ENCODE assay signal across 7 mouse cellular contexts in the genomic region with DNA sequence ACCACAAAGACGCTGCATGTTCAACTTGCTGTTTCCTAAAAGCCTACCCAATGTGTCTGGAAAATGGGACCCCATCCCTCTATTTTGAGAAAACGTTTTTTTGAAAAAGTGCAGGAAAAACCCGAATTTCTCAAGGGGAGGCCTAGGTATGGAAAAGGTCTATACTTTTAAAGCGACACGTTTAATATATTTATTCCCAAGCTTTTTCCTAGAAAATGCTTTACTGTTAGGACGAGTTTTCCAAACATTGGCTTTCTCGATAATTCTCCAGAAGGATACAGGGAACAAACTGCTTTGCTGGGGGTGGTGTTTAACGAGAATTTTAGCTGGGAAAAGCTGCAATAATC. TPM values are rescaled to one million over a fixed set of nuclear protein-coding genes. Genes with fewer than 3 reads are reported as not detected.
DNase-seq lines count a peak whose midpoint lies in the region; ATAC-seq and TF ChIP-seq lines count a peak whose summit lies in the region.

No protein-coding gene starts in this region.

- whole genome bisulfite sequencing in kidney, embryonic 16.5 days, result 24% methylated on average over 8 of the region's 8 CpGs
- WGBS in hindbrain, embryonic 14.5 days, result 15% methylated on average over 8 of the region's 8 CpGs

- ATAC-seq in kidney, embryonic 16.5 days (ENCODE audit: low FRiP score, low TSS enrichment), result no peak
- no peak for ATAC-seq in hindbrain, embryonic 14.5 days (ENCODE audit: low FRiP score)
- ATAC-seq in erythroblast, adult 5-6 weeks (replicated peaks; ENCODE audit: low FRiP score, poor library complexity, severe bottlenecking), result no peak

- peaks cover 19% of the 10 kb centered on the region for H3K4me1 ChIP-seq in kidney, embryonic 16.5 days (ENCODE audit: insufficient read depth, low read length)
- peaks cover 31% of the 10 kb centered on the region for H3K4me1 ChIP-seq in bone marrow macrophage, adult 2 months (ENCODE audit: control insufficient read depth, insufficient read depth, low read length)
- H3K4me1 ChIP-seq in hindbrain, embryonic 14.5 days (replicated peaks; ENCODE audit: control insufficient read depth, insufficient read depth, low read length), result no peaks in the 10 kb centered on the region; the same call in none of the 2 replicates

- DNase-seq in kidney, adult 8-10 months, result no peak
- DNase-seq in hindbrain, embryonic 14.5 days (ENCODE audit: low spot score), result peak; percentile 26
- no peak for DNase-seq in spleen, postnatal 10 days (ENCODE audit: low spot score in 2 of 2)

- TF ChIP-seq POLR2A in bone marrow macrophage, adult 2 months (IDR thresholded peaks at IDR 0.05; ENCODE audit: borderline replicate concordance, low read depth, low read length), result no peak
- TF ChIP-seq POLR2A in myocyte (IDR thresholded peaks at IDR 0.05; ENCODE audit: insufficient read length, low read depth), result no peak

- no peak for TF ChIP-seq CTCF in bone marrow macrophage, adult 2 months (IDR thresholded peaks at IDR 0.05; ENCODE audit: low read depth, low read length)

- peak overlapping the region; percentile 37 for H3K4me3 ChIP-seq in kidney, embryonic 16.5 days (ENCODE audit: low read length)
- peak overlapping the region; percentile 49 for H3K4me3 ChIP-seq in bone marrow macrophage, adult 2 months (ENCODE audit: insufficient read depth, low read length)
- no peak overlapping the region for H3K4me3 ChIP-seq in hindbrain, embryonic 14.5 days (replicated peaks; ENCODE audit: low read length)
- peak overlapping the region; percentile 13 for H3K4me3 ChIP-seq in myocyte

- H3K4me2 ChIP-seq in kidney, embryonic 16.5 days (replicated peaks; ENCODE audit: low read depth, low read length), result peak overlapping the region; percentile 59
- H3K4me2 ChIP-seq in hindbrain, embryonic 14.5 days (replicated peaks), result peak overlapping the region; percentile 49
- H3K4me2 ChIP-seq in myocyte (ENCODE audit: low read depth), result peak overlapping the region; percentile 66

- peaks cover 10% of the 10 kb centered on the region for H3K79me2 ChIP-seq in myocyte (ENCODE audit: control insufficient read depth, insufficient read depth)

- H3K36me3 ChIP-seq in kidney, embryonic 16.5 days (ENCODE audit: insufficient read depth, low read length), result no peaks in the 10 kb centered on the region
- no peaks in the 10 kb centered on the region for H3K36me3 ChIP-seq in hindbrain, embryonic 14.5 days (replicated peaks; ENCODE audit: control insufficient read depth, insufficient read depth)
- H3K36me3 ChIP-seq in myocyte (ENCODE audit: control insufficient read depth, insufficient read depth), result no peaks in the 10 kb centered on the region

- no peak overlapping the region; the same call in 1 of the 2 replicates for H3K27ac ChIP-seq in kidney, embryonic 16.5 days (ENCODE audit: low read length)
- H3K27ac ChIP-seq in bone marrow macrophage, adult 2 months (ENCODE audit: insufficient read depth, low read depth, low read length), result no peak overlapping the region
- H3K27ac ChIP-seq in hindbrain, embryonic 14.5 days, result no peak overlapping the region; the same call in 1 of the 2 replicates

- H3ac ChIP-seq in myocyte (ENCODE audit: control insufficient read depth, insufficient read length), result no peak overlapping the region

- peak overlapping the region; percentile 62; the same call in 1 of the 2 replicates for H3K9ac ChIP-seq in kidney, embryonic 16.5 days (replicated peaks; ENCODE audit: low read length)
- no peak overlapping the region for H3K9ac ChIP-seq in hindbrain, embryonic 14.5 days

- H3K9me3 ChIP-seq in kidney, embryonic 16.5 days (ENCODE audit: low read length), result no peaks in the 10 kb centered on the region
- no peaks in the 10 kb centered on the region for H3K9me3 ChIP-seq in hindbrain, embryonic 14.5 days (ENCODE audit: control insufficient read depth, low read length)

- H3K27me3 ChIP-seq in kidney, embryonic 16.5 days (ENCODE audit: insufficient read depth, low read length), result peaks cover 34% of the 10 kb centered on the region
- H3K27me3 ChIP-seq in hindbrain, embryonic 14.5 days (ENCODE audit: control insufficient read depth, insufficient read depth, low read length), result peaks cover 73% of the 10 kb centered on the region
- no peaks in the 10 kb centered on the region for H3K27me3 ChIP-seq in myocyte (ENCODE audit: control insufficient read depth, insufficient read depth, insufficient read length)

TF ChIP-seq in myocyte, 11 proteins besides CTCF, POLR2A, EP300 and RAD21:
- TF ChIP-seq REST (IDR thresholded peaks at IDR 0.05; ENCODE audit: insufficient read depth, insufficient read length) (no peak), MYOD1 (IDR thresholded peaks at IDR 0.05; ENCODE audit: control insufficient read depth in 1 of 3, insufficient read length in 2 of 3, low read depth in 2 of 3) (no peak), SRF (IDR thresholded peaks at IDR 0.05; ENCODE audit: control insufficient read depth, insufficient read length, low read depth) (no peak), USF1 (IDR thresholded peaks at IDR 0.05; ENCODE audit: low read depth) (no peak), TCF12 (IDR thresholded peaks at IDR 0.05; ENCODE audit: insufficient read depth, poor library complexity, severe bottlenecking) (no peak), MYOG (IDR thresholded peaks at IDR 0.05; ENCODE audit: control insufficient read depth in 1 of 3, insufficient read depth in 1 of 3, insufficient read length in 2 of 3, low read depth in 2 of 3) (no peak), CEBPB (IDR thresholded peaks at IDR 0.05; ENCODE audit: insufficient read depth, poor library complexity, severe bottlenecking) (no peak), TCF3 (IDR thresholded peaks at IDR 0.05; ENCODE audit: insufficient read length, low read depth) (no peak), E2F4 (IDR thresholded peaks at IDR 0.05; ENCODE audit: insufficient read depth) (no peak), POLR2AphosphoS2 (IDR thresholded peaks at IDR 0.05; ENCODE audit: insufficient read length, low read depth) (no peak), MAX (IDR thresholded peaks at IDR 0.05; ENCODE audit: low read depth) (no peak)

RNA-seq across cellular contexts. Expression of gene Skap2, which starts 6.8 kb away (rescaled TPM):
- polyA plus RNA-seq in kidney, embryonic 16.5 days (2015; fragmentation: Nextera tagmentation; extraction: Ambion mirVana), result 35.4 and 36.8 TPM in 2 replicates
- 253 and 257 TPM in 2 replicates for polyA plus RNA-seq in bone marrow macrophage, adult 2 months (2012; ENCODE audit: insufficient read depth, insufficient read length, missing spikeins)
- polyA plus RNA-seq in hindbrain, embryonic 14.5 days (2014; fragmentation: Nextera tagmentation; extraction: Ambion mirVana), result 33.1 and 38.6 TPM in 2 replicates
- 25.6 TPM for polyA plus RNA-seq in myocyte (2012; fragmentation: generic; extraction: Trizol)
- 34.8 and 68.1 TPM in 2 replicates for total RNA-seq in erythroblast, adult 5-6 weeks (2015; ENCODE audit: low replicate concordance)
- 37.2 and 38.3 TPM in 2 replicates for total RNA-seq in erythroblast, adult 5-6 weeks (2017; ENCODE audit: low replicate concordance)
